Mouse (Mus musculus) forebrain, embryonic 15.5 days (tissue): ENCODE measurements around the gene Itih3. TPM values are rescaled to one million over a fixed set of nuclear protein-coding genes. Genes with fewer than 3 reads are reported as not detected.

Experiments
- ATAC-seq: fragments of 200-750 bp; cut with Nextera tagmentation; replicated peaks from 2 replicates; pipeline ENCODE4 v1.8.0; 2017; ENCODE audit warnings: mild to moderate bottlenecking, moderate TSS enrichment, moderate library complexity
- H3K27ac ChIP-seq: fragments of 300-500 bp; sonication (generic); replicated peaks from 2 replicates; pipeline ENCODE4 v1.5.1; 2015; ENCODE audit warnings: mild to moderate bottlenecking, inconsistent platforms
- H3K27me3 ChIP-seq: fragments of 300-500 bp; sonication (generic); 2 replicates; pipeline ENCODE4 v1.6.1; 2015; ENCODE audit warnings: inconsistent platforms
- H3K36me3 ChIP-seq: fragments of 300-500 bp; sonication (generic); 2 replicates; pipeline ENCODE4 v1.6.1; 2015; ENCODE audit warnings: mild to moderate bottlenecking, inconsistent platforms
- H3K4me1 ChIP-seq: fragments of 300-500 bp; sonication (generic); 2 replicates; pipeline ENCODE4 v1.6.1; 2015; ENCODE audit warnings: inconsistent platforms
- H3K4me2 ChIP-seq: fragments of 300-500 bp; sonication (generic); replicated peaks from 2 replicates; pipeline ENCODE4 v1.6.1; 2015; ENCODE audit warnings: mild to moderate bottlenecking, inconsistent platforms
- H3K4me3 ChIP-seq: fragments of 300-500 bp; sonication (generic); 2 replicates; pipeline ENCODE4 v1.5.1; 2015; ENCODE audit warnings: mild to moderate bottlenecking, inconsistent platforms
- H3K9ac ChIP-seq: fragments of 300-500 bp; sonication (generic); replicated peaks from 2 replicates; pipeline ENCODE4 v1.6.1; 2015; ENCODE audit warnings: mild to moderate bottlenecking, inconsistent platforms
- H3K9me3 ChIP-seq: fragments of 300-500 bp; sonication (generic); 2 replicates; pipeline ENCODE4 v1.6.1; 2016; ENCODE audit warnings: inconsistent platforms
- WGBS: fragments of 180-500 bp; shearing (Covaris S2); methylation state at CpG from one replicate; pipeline ENCODE4 v1.1.7; 2015; ENCODE audit warnings: mixed read lengths; 5-methylcytosine and 5-hydroxymethylcytosine counted together
- polyA plus RNA-seq: library from polyadenylated mRNA; unstranded; fragments of >200 nt; fragmentation: Nextera tagmentation; extraction: Ambion mirVana; gene quantifications from 2 replicates; pipeline ENCODE4 v1.2.1, GENCODE M21; 2015

Itih3 gene
- polyA plus RNA-seq, 1 experiment from 2014 or later: 0.53 TPM

GRCm38 (mm10) chr14:30886204-30886603, 37.4 kb downstream of the Itih3 start, which contains the start of gene Itih4:
Gene Itih4, plus strand, starts transcription at chr14:30886476.
- peaks cover 4% of the 10 kb centered on the region; the same call in 1 of the 2 replicates for H3K4me1 ChIP-seq
- no peak within 1 kb of the TSS for H3K9ac ChIP-seq
- ATAC-seq: no peak
- H3K27ac ChIP-seq: no peak within 1 kb of the TSS
- 89% methylated on average over 3 of the region's 3 CpGs for WGBS
- no peak within 1 kb of the TSS for H3K4me2 ChIP-seq
- no peaks in the 10 kb centered on the region for H3K36me3 ChIP-seq
- H3K4me3 ChIP-seq: no peak within 1 kb of the TSS
- no peaks in the 10 kb centered on the region for H3K27me3 ChIP-seq
- no peaks in the 10 kb centered on the region for H3K9me3 ChIP-seq

- WGBS: 25% methylated on average over 3 of the region's 3 CpGs
- H3K27ac ChIP-seq: no peak overlapping the region
These were observed 38.3 kb downstream of the Itih3 start for GRCm38 (mm10) chr14:30885298-30885697.

GRCm38 (mm10) chr14:30881718-30882108, 41.8 kb downstream of the Itih3 start:
- 95% methylated on average over 3 of the region's 3 CpGs for WGBS
- no peak overlapping the region for H3K9ac ChIP-seq
- ATAC-seq: no peak

More at GRCm38 (mm10) chr14:30885298-30885697, 38.3 kb downstream of the Itih3 start:
- Histone ChIP-seq H3K4me3 (no peak overlapping the region), H3K36me3 (no peaks in the 10 kb centered on the region), H3K4me1 (peaks cover 4% of the 10 kb centered on the region; the same call in 1 of the 2 replicates), H3K27me3 (no peaks in the 10 kb centered on the region), H3K4me2 (no peak overlapping the region), H3K9ac (no peak overlapping the region), H3K9me3 (no peaks in the 10 kb centered on the region)
- ATAC-seq: no peak

GRCm38 (mm10) chr14:30880811-30881717, 42.5 kb downstream of the Itih3 start:
- H3K27me3 ChIP-seq: no peaks in the 10 kb centered on the region
- no peak overlapping the region for H3K9ac ChIP-seq
- H3K4me2 ChIP-seq: no peak overlapping the region
- no peak overlapping the region for H3K27ac ChIP-seq
- H3K36me3 ChIP-seq: no peaks in the 10 kb centered on the region
- H3K9me3 ChIP-seq: no peaks in the 10 kb centered on the region
- H3K4me1 ChIP-seq: 0 out of 2 replicates have a peak, but pooled peaks cover 6% of the 10 kb centered on the region
- no peak for ATAC-seq
- H3K4me3 ChIP-seq: no peak overlapping the region
- WGBS: 88% methylated on average over 17 of the region's 17 CpGs

More at GRCm38 (mm10) chr14:30881718-30882108, 41.8 kb downstream of the Itih3 start:
- Histone ChIP-seq H3K4me1 (0 out of 2 replicates have a peak, but pooled peaks cover 6% of the 10 kb centered on the region), H3K4me3 (no peak overlapping the region), H3K9me3 (no peaks in the 10 kb centered on the region), H3K27me3 (no peaks in the 10 kb centered on the region), H3K36me3 (no peaks in the 10 kb centered on the region), H3K27ac (no peak overlapping the region), H3K4me2 (no peak overlapping the region)

- Histone ChIP-seq H3K27ac (no peak overlapping the region), H3K4me1 (0 out of 2 replicates have a peak, but pooled peaks cover 6% of the 10 kb centered on the region), H3K36me3 (peaks cover 8% of the 10 kb centered on the region), H3K4me3 (no peak overlapping the region), H3K9me3 (no peaks in the 10 kb centered on the region), H3K4me2 (no peak overlapping the region), H3K9ac (no peak overlapping the region), H3K27me3 (no peaks in the 10 kb centered on the region)
- WGBS: 77% methylated on average over 8 of the region's 8 CpGs
- no peak for ATAC-seq
These were observed 43.3 kb downstream of the Itih3 start for GRCm38 (mm10) chr14:30880251-30880650.

- WGBS: 67% methylated on average over 9 of the region's 9 CpGs
- H3K9me3 ChIP-seq: no peaks in the 10 kb centered on the region
- no peak for ATAC-seq
- no peak overlapping the region for H3K9ac ChIP-seq
- no peak overlapping the region for H3K4me2 ChIP-seq
- H3K27ac ChIP-seq: no peak overlapping the region
- no peak overlapping the region for H3K4me3 ChIP-seq
- H3K36me3 ChIP-seq: peaks cover 10% of the 10 kb centered on the region
- H3K27me3 ChIP-seq: no peaks in the 10 kb centered on the region
- H3K4me1 ChIP-seq: 0 out of 2 replicates have a peak, but pooled peaks cover 6% of the 10 kb centered on the region
These were observed 43.8 kb downstream of the Itih3 start for GRCm38 (mm10) chr14:30879794-30880193.

- ATAC-seq: peak; percentile 57; the same call in 1 of the 2 replicates
- 62% methylated on average over 11 of the region's 11 CpGs for WGBS
These were observed 44.5 kb downstream of the Itih3 start, which contains the start of gene Mustn1 for GRCm38 (mm10) chr14:30878958-30879571. Gene Mustn1, plus strand, starts transcription at chr14:30879200.

GRCm38 (mm10) chr14:30877827-30878226, 45.7 kb downstream of the Itih3 start:
- 94% methylated on average over 3 of the region's 3 CpGs for WGBS
- H3K27me3 ChIP-seq: no peaks in the 10 kb centered on the region
- peaks cover 23% of the 10 kb centered on the region for H3K36me3 ChIP-seq
- no peak overlapping the region for H3K4me3 ChIP-seq
- no peak overlapping the region for H3K9ac ChIP-seq
- H3K9me3 ChIP-seq: no peaks in the 10 kb centered on the region
- 0 out of 2 replicates have a peak, but pooled peaks cover 6% of the 10 kb centered on the region for H3K4me1 ChIP-seq
- H3K27ac ChIP-seq: no peak overlapping the region
- ATAC-seq: no peak
- H3K4me2 ChIP-seq: no peak overlapping the region

More at GRCm38 (mm10) chr14:30878958-30879571, 44.5 kb downstream of the Itih3 start, which contains the start of gene Mustn1:
- Histone ChIP-seq H3K9me3 (no peaks in the 10 kb centered on the region), H3K4me1 (0 out of 2 replicates have a peak, but pooled peaks cover 6% of the 10 kb centered on the region), H3K27me3 (no peaks in the 10 kb centered on the region), H3K9ac (no peak within 1 kb of the TSS), H3K4me3 (no peak within 1 kb of the TSS), H3K4me2 (no peak within 1 kb of the TSS), H3K36me3 (peaks cover 13% of the 10 kb centered on the region), H3K27ac (0 out of 2 replicates have a peak within 1 kb of the TSS, but pooled peaks have one; percentile 11)

- no peaks in the 10 kb centered on the region for H3K27me3 ChIP-seq
- 93% methylated on average over 10 of the region's 10 CpGs for WGBS
- H3K27ac ChIP-seq: no peak overlapping the region
- peaks cover 28% of the 10 kb centered on the region for H3K36me3 ChIP-seq
- H3K4me1 ChIP-seq: 0 out of 2 replicates have a peak, but pooled peaks cover 6% of the 10 kb centered on the region
- ATAC-seq: no peak
- H3K4me2 ChIP-seq: no peak overlapping the region
- no peak overlapping the region for H3K4me3 ChIP-seq
- no peak overlapping the region for H3K9ac ChIP-seq
- H3K9me3 ChIP-seq: no peaks in the 10 kb centered on the region
These were observed 47.1 kb downstream of the Itih3 start for GRCm38 (mm10) chr14:30876451-30876850.

- Histone ChIP-seq H3K27ac (no peak overlapping the region), H3K36me3 (peaks cover 28% of the 10 kb centered on the region), H3K4me3 (no peak overlapping the region), H3K9me3 (no peaks in the 10 kb centered on the region), H3K4me1 (0 out of 2 replicates have a peak, but pooled peaks cover 6% of the 10 kb centered on the region), H3K27me3 (no peaks in the 10 kb centered on the region), H3K9ac (no peak overlapping the region), H3K4me2 (no peak overlapping the region)
- 86% methylated on average over 9 of the region's 9 CpGs for WGBS
- ATAC-seq: no peak
These were observed 47.6 kb downstream of the Itih3 start for GRCm38 (mm10) chr14:30875955-30876354.

GRCm38 (mm10) chr14:30875130-30875865, 48.3 kb downstream of the Itih3 start:
- WGBS: 92% methylated on average over 12 of the region's 12 CpGs
- H3K9ac ChIP-seq: no peak overlapping the region
- H3K9me3 ChIP-seq: no peaks in the 10 kb centered on the region
- H3K27me3 ChIP-seq: no peaks in the 10 kb centered on the region
- H3K4me2 ChIP-seq: no peak overlapping the region
- 0 out of 2 replicates have a peak, but pooled peaks cover 6% of the 10 kb centered on the region for H3K4me1 ChIP-seq
- ATAC-seq: no peak
- peaks cover 28% of the 10 kb centered on the region for H3K36me3 ChIP-seq
- H3K27ac ChIP-seq: no peak overlapping the region
- H3K4me3 ChIP-seq: no peak overlapping the region
